ENCODE assay signal across 11 mouse cellular contexts in the genomic region with DNA sequence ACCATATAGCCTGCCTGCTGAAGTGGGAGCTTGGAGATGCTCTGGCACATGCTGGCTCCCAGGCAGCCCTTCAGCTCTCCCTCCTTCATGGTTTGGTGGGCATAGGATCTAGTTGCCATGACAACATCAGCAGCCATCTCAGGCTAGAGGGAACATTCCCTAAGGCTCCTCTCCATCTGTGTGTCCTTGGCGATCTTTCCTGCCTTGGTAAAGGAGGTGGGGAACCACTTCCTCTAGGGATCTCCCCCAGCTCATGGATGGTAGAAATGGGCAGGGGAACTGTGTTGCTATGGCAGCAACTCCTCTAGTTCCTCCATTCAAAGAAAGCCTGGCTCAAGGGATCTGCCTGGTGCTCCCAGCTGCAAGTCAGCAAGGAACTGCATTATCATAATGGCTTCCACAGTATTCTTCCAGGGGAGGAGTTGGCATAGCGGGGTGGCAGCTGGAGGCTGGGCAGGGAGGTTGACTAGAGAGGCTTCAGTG.
DNase-seq lines count a peak whose midpoint lies in the region; ATAC-seq lines count a peak whose summit lies in the region.
"Had no signal": no experiment of that assay in that cellular context is flagged by ENCODE, and none has a peak within 500 bp of the region (broad histone marks: within the 10 kb centered on the region; RNA-seq: fewer than 3 reads in every experiment).

No protein-coding gene starts in this region.

- H3K9me3 ChIP-seq in embryonic facial prominence, embryonic 13.5 days = no peaks in the 10 kb centered on the region
- H3K9me3 ChIP-seq in forebrain, embryonic 13.5 days (replicated peaks) = no peaks in the 10 kb centered on the region
- H3K9me3 ChIP-seq in neural tube, embryonic 15.5 days (replicated peaks) = no peaks in the 10 kb centered on the region
- H3K9me3 ChIP-seq: G1E; limb, embryonic 13.5 days had no signal

- H3K36me3 ChIP-seq in embryonic facial prominence, embryonic 13.5 days = no peaks in the 10 kb centered on the region
- H3K36me3 ChIP-seq in forebrain, embryonic 13.5 days (ENCODE audit: poor library complexity, severe bottlenecking) = no peaks in the 10 kb centered on the region
- H3K36me3 ChIP-seq in neural tube, embryonic 15.5 days = no peaks in the 10 kb centered on the region
- H3K36me3 ChIP-seq: G1E; limb, embryonic 13.5 days had no signal

- intact Hi-C loops in heart, postnatal 36 days (cut with DNase I) = no loop called here

- DNase-seq in layer of hippocampus, adult 9-11 months = peak; percentile 57
- no peak for DNase-seq in adrenal gland, postnatal 36 days
- DNase-seq in heart, postnatal 36 days = no peak
- DNase-seq: gastrocnemius, postnatal 36 days; kidney, adult 18-20 months had no signal

- no peak overlapping the region for H3K4me2 ChIP-seq in embryonic facial prominence, embryonic 13.5 days
- H3K4me2 ChIP-seq in forebrain, embryonic 13.5 days = no peak overlapping the region
- H3K4me2 ChIP-seq in neural tube, embryonic 15.5 days = no peak overlapping the region
- H3K4me2 ChIP-seq: limb, embryonic 13.5 days had no signal

- H3K27ac ChIP-seq in embryonic facial prominence, embryonic 13.5 days = no peak overlapping the region
- H3K27ac ChIP-seq in forebrain, embryonic 13.5 days = no peak overlapping the region
- H3K27ac ChIP-seq in neural tube, embryonic 15.5 days (replicated peaks) = peak overlapping the region; percentile 52
- H3K27ac ChIP-seq: limb, embryonic 13.5 days had no signal

- no peaks in the 10 kb centered on the region for H3K27me3 ChIP-seq in embryonic facial prominence, embryonic 13.5 days
- H3K27me3 ChIP-seq in forebrain, embryonic 13.5 days = no peaks in the 10 kb centered on the region
- no peaks in the 10 kb centered on the region for H3K27me3 ChIP-seq in neural tube, embryonic 15.5 days (replicated peaks)
- H3K27me3 ChIP-seq: limb, embryonic 13.5 days had no signal

- ATAC-seq in embryonic facial prominence, embryonic 13.5 days (ENCODE audit: insufficient number of reproducible peaks, insufficient read depth, low FRiP score, low TSS enrichment, low read depth) = peak; percentile 32; the same call in 1 of the 2 replicates
- ATAC-seq in forebrain, embryonic 13.5 days = peak; percentile 91
- ATAC-seq in neural tube, embryonic 15.5 days (ENCODE audit: low FRiP score) = peak; percentile 87
- ATAC-seq in megakaryocyte progenitor cell, adult 5-6 weeks (replicated peaks; ENCODE audit: poor library complexity) = no peak

- H3K4me1 ChIP-seq in embryonic facial prominence, embryonic 13.5 days = no peaks in the 10 kb centered on the region
- H3K4me1 ChIP-seq in forebrain, embryonic 13.5 days = peaks cover 7% of the 10 kb centered on the region
- H3K4me1 ChIP-seq in neural tube, embryonic 15.5 days = peaks cover 7% of the 10 kb centered on the region
- H3K4me1 ChIP-seq: limb, embryonic 13.5 days had no signal

- H3K9ac ChIP-seq in embryonic facial prominence, embryonic 13.5 days = no peak overlapping the region
- H3K9ac ChIP-seq in forebrain, embryonic 13.5 days = no peak overlapping the region
- H3K9ac ChIP-seq in neural tube, embryonic 15.5 days (replicated peaks) = no peak overlapping the region
- H3K9ac ChIP-seq: limb, embryonic 13.5 days had no signal

- H3K4me3 ChIP-seq in embryonic facial prominence, embryonic 13.5 days = no peak overlapping the region
- no peak overlapping the region for H3K4me3 ChIP-seq in forebrain, embryonic 13.5 days
- H3K4me3 ChIP-seq in neural tube, embryonic 15.5 days (replicated peaks) = no peak overlapping the region
- H3K4me3 ChIP-seq: limb, embryonic 13.5 days had no signal

- WGBS in embryonic facial prominence, embryonic 13.5 days = 57% methylated on average over 2 of the region's 2 CpGs
- 28% methylated on average over 2 of the region's 2 CpGs for WGBS in forebrain, embryonic 13.5 days
- WGBS in neural tube, embryonic 15.5 days = 15% methylated on average over 2 of the region's 2 CpGs
